Mouse (Mus musculus) B cell, adult (primary cell): Measurements from ENCODE around the gene 1110059G10Rik. TPM values are rescaled to one million over a fixed set of nuclear protein-coding genes. Genes with fewer than 3 reads are reported as not detected.

ENCODE experiments used
- total RNA-seq: library from RNA; stranded (reverse); gene quantifications from 4 replicates; pipeline ENCODE4 v1.2.4, GENCODE M21; 2023; ENCODE audit not compliant: inconsistent age

1110059G10Rik gene
- 40.3 to 49.8 TPM (median 45.0 TPM) in 4 replicates for total RNA-seq

GRCm38 (mm10) chr9:122950643-122951475 lies at the start of gene 1110059G10Rik, which contains the start of gene Kif15:
Gene 1110059G10Rik (minus strand): TSS chr9:122951000.
Gene Kif15 (plus strand): TSS chr9:122951046.

DNA sequence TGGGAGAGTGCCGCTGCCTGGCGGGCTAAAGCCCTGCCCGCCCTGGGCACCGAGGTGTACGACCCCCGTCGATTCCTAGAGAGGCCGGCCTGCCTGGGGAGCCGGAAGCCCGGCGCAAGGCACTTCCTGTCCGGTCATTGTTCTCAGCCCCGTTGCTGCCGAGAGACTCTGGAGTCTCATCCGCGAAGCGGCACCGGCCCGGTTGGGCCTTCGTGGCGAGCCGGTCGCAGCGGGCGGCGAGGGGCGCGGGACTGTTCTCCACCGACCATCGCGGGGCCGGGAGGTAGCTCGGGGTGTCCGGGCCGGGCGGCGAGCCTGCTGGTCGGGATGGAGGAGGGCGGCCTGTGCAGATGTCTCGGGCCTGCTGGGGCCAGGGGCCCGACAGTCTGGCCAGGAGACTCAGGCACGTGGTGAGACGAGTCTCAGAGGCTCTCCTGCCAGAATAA lies 27.8 kb downstream of the 1110059G10Rik start, which contains the start of gene Zfp105:
TSS of gene Zfp105 (plus strand) at position 137 of the 446 bp plus-strand sequence.

Other genes starting within 250 kb of the 1110059G10Rik start
- gene Topaz1, start 203.7 kb downstream of the 1110059G10Rik start, total RNA-seq, result not detected in 4 replicates
- gene Tcaim, start 145.5 kb downstream of the 1110059G10Rik start, total RNA-seq, result 14.4 to 19.7 TPM (median 16.9 TPM) in 4 replicates
- not detected in 4 replicates for gene Gm35549, start 107.0 kb downstream of the 1110059G10Rik start, total RNA-seq
- 120 to 148 TPM (median 132 TPM) in 4 replicates for gene Zfp445, start 85.0 kb downstream of the 1110059G10Rik start, total RNA-seq
- 2.6 to 4.5 TPM (median 4.0 TPM) in 4 replicates for gene Zkscan7, start 65.3 kb downstream of the 1110059G10Rik start, total RNA-seq
- 0.42 TPM in 1 of 4 replicates, not detected in the others for gene Zfp105, start 27.9 kb downstream of the 1110059G10Rik start, total RNA-seq
- gene Kif15, start within 50 bp of the 1110059G10Rik start, total RNA-seq, result 3.4 to 7.5 TPM (median 5.4 TPM) in 4 replicates
- gene Tmem42, start 70.3 kb upstream of the 1110059G10Rik start, total RNA-seq, result 13.5 to 18.0 TPM (median 17.4 TPM) in 4 replicates
- gene Tgm4, start 83.7 kb upstream of the 1110059G10Rik start, total RNA-seq, result 0.54 TPM in 1 of 4 replicates, not detected in the others
- 38.7 to 46.7 TPM (median 43.4 TPM) in 4 replicates for gene Zdhhc3, start 162.2 kb upstream of the 1110059G10Rik start, total RNA-seq
- gene Exosc7, start 162.2 kb upstream of the 1110059G10Rik start, total RNA-seq, result 34.0 to 45.3 TPM (median 37.9 TPM) in 4 replicates
- gene Clec3b, start 199.9 kb upstream of the 1110059G10Rik start, total RNA-seq, result 0.58 to 1.3 TPM (median 0.87 TPM) in 3 of 4 replicates, not detected in the other